Mouse (Mus musculus) hindbrain, embryonic 16.5 days (tissue): ENCODE results near the gene Rdh16. TPM values are rescaled to one million over a fixed set of nuclear protein-coding genes. Genes with fewer than 3 reads are reported as not detected.

Experiments used
- ATAC-seq: fragments of 200-750 bp; cut with Nextera tagmentation; 2 replicates; pipeline ENCODE4 v1.8.0; 2017; ENCODE audit warnings: moderate TSS enrichment, moderate library complexity
- H3K27ac ChIP-seq: fragments of 300-500 bp; sonication (generic); 2 replicates; pipeline ENCODE4 v1.5.1; 2014; ENCODE audit warnings: low read depth, mild to moderate bottlenecking, control low read depth, low read length, moderate library complexity
- H3K27me3 ChIP-seq: fragments of 300-500 bp; sonication (generic); replicated peaks from 2 replicates; pipeline ENCODE4 v1.6.1; 2014; ENCODE audit warnings: low read length; ENCODE audit not compliant: control insufficient read depth, insufficient read depth
- H3K36me3 ChIP-seq: fragments of 300-500 bp; sonication (generic); 2 replicates; pipeline ENCODE4 v1.6.1; 2014; ENCODE audit warnings: mild to moderate bottlenecking, low read length, moderate library complexity, mixed read lengths; ENCODE audit not compliant: control insufficient read depth, insufficient read depth
- H3K4me1 ChIP-seq: fragments of 300-500 bp; sonication (generic); 2 replicates; pipeline ENCODE4 v1.6.1; 2014; ENCODE audit warnings: low read depth, low read length; ENCODE audit not compliant: control insufficient read depth, insufficient read depth
- H3K4me2 ChIP-seq: fragments of 300-500 bp; sonication (generic); 2 replicates; pipeline ENCODE4 v1.6.1; 2014; ENCODE audit warnings: mild to moderate bottlenecking, low read length, control low read depth, moderate library complexity
- H3K4me3 ChIP-seq: fragments of 300-500 bp; sonication (generic); 2 replicates; pipeline ENCODE4 v1.5.1; 2014; ENCODE audit warnings: mild to moderate bottlenecking, low read length, control low read depth, moderate library complexity
- H3K9ac ChIP-seq: fragments of 300-500 bp; sonication (generic); 2 replicates; pipeline ENCODE4 v1.6.1; 2014; ENCODE audit warnings: low read depth, mild to moderate bottlenecking, control low read depth, low read length, moderate library complexity
- H3K9me3 ChIP-seq: fragments of 300-500 bp; sonication (generic); 2 replicates; pipeline ENCODE4 v1.6.1; 2014; ENCODE audit warnings: mild to moderate bottlenecking, low read length, moderate library complexity; ENCODE audit not compliant: control insufficient read depth
- WGBS: fragments of 180-500 bp; shearing (Covaris S2); extraction: QIAGEN DNeasy Blood & Tissue Kit; methylation state at CpG from one replicate; pipeline ENCODE4 v1.1.7; 2014; 5-methylcytosine and 5-hydroxymethylcytosine counted together
- polyA plus RNA-seq: library from polyadenylated mRNA; unstranded; fragments of >200 nt; fragmentation: Nextera tagmentation; extraction: Ambion mirVana; gene quantifications from 2 replicates; pipeline ENCODE4 v1.2.1, GENCODE M21; 2015

Rdh16 gene
- polyA plus RNA-seq, 1 experiment from 2014 or later, result not detected

GRCm38 (mm10) chr10:127848089-127848488, 47.1 kb downstream of the Rdh16 start:
- Histone ChIP-seq H3K4me3 (no peak overlapping the region), H3K27ac (no peak overlapping the region), H3K36me3 (no peaks in the 10 kb centered on the region), H3K4me2 (no peak overlapping the region), H3K9me3 (no peaks in the 10 kb centered on the region), H3K4me1 (no peaks in the 10 kb centered on the region), H3K9ac (no peak overlapping the region), H3K27me3 (no peaks in the 10 kb centered on the region)
- no peak for ATAC-seq
- WGBS, result 100% methylated on average over 1 of the region's 1 CpGs

DNA sequence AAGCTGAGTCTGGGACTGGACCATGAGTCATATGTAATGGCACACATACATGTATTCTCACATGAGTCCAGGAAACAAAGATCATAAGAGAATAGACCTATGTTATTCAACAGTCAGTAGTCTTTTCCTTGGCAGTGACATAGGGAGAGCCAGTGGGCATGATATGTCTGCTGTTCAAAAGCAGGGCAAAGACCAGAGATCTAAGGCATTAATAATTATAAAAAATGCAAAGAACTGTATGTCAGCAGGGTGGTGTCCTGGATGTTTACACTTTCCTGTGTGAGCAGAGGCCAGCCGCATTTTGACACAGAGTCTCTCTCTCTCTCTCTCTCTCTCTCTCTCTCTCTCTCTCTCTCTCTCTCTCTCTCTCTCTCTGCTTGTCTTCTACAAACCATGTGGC, 48.7 kb downstream of the Rdh16 start, which contains the start of gene Rdh19:
Rdh19 (plus strand) TSS at position 301 of the 400 bp plus-strand sequence.
- Histone ChIP-seq H3K9ac (no peak within 1 kb of the TSS), H3K36me3 (no peaks in the 10 kb centered on the region), H3K4me2 (no peak within 1 kb of the TSS), H3K4me1 (no peaks in the 10 kb centered on the region), H3K27ac (no peak within 1 kb of the TSS), H3K27me3 (no peaks in the 10 kb centered on the region), H3K9me3 (no peaks in the 10 kb centered on the region), H3K4me3 (no peak within 1 kb of the TSS)
- WGBS, result 86% methylated on average over 1 of the region's 1 CpGs
- ATAC-seq, result no peak

DNA sequence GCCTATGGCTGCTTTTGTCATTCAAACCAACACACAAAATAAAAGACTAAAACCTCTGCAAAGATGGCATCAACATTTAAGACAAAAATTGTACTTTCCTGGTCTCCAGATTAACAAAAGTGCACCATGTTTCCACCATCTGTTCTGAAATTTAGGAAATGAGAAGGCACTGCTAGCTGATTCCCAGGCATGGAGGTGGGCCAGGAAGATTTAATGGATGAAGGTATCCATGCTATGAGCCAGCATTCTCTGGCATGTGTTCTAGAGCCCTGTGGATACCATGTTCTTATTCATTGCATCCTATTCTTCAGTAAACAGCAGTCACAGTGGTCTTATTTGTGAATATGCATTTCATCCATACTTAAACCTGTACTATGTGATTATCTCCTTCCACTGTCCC, 55.4 kb downstream of the Rdh16 start:
- Histone ChIP-seq H3K4me2 (no peak overlapping the region), H3K9me3 (no peaks in the 10 kb centered on the region), H3K4me1 (no peaks in the 10 kb centered on the region), H3K36me3 (no peaks in the 10 kb centered on the region), H3K27ac (no peak overlapping the region), H3K4me3 (no peak overlapping the region), H3K9ac (no peak overlapping the region), H3K27me3 (no peaks in the 10 kb centered on the region)
- ATAC-seq, result no peak

DNA sequence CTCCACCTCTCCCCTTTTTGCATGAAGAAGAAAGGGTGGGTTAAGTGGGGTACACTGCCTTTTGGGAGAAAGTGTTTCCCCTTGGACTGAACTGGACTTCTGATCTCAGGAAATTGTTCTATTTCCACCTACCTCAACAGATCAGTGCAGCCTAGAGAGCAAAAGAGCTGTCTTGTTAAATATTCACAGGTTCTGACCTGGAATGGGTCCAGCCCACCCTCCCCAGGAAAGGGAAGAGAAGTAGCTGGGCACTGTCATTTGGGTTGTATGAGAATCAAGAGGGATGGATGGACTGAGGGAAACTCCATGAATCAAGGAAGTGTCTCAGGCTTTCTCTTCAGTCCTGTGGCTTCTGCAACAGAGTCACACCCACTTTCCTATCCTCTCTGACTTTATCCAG, 64.0 kb downstream of the Rdh16 start:
- Histone ChIP-seq H3K36me3 (no peaks in the 10 kb centered on the region), H3K27me3 (no peaks in the 10 kb centered on the region), H3K9me3 (no peaks in the 10 kb centered on the region), H3K4me1 (no peaks in the 10 kb centered on the region), H3K4me2 (no peak overlapping the region), H3K4me3 (no peak overlapping the region), H3K27ac (no peak overlapping the region), H3K9ac (no peak overlapping the region)
- no peak for ATAC-seq

DNA sequence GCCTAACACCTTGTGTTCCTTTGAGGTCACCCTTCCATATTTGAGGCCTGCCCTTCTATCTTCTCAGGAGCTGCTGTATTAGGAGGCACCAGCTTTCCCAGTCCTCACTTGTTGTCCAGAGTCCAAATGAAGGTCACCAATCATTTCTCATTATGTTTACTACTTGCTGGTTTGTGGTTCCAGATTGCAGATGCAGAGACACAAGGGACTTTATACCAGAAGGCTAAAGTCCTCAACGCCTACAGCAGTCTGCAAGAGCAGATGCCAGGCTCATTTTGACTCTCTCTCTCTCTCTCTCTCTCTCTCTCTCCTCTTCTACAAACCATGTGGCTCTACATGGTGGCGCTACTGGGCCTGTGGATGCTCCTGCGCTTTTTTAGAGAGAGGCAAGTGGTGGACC, 65.3 kb downstream of the Rdh16 start, which contains the start of gene Rdh16f2:
Rdh16f2 (plus strand) TSS at position 243 of the 400 bp plus-strand sequence.
- WGBS, result 96% methylated on average over 3 of the region's 3 CpGs

GRCm38 (mm10) chr10:127872484-127872883, 71.5 kb downstream of the Rdh16 start:
- H3K27ac ChIP-seq, result no peak overlapping the region
- 72% methylated on average over 4 of the region's 4 CpGs for WGBS
- no peaks in the 10 kb centered on the region for H3K4me1 ChIP-seq
- H3K4me3 ChIP-seq, result no peak overlapping the region
- H3K9ac ChIP-seq, result no peak overlapping the region
- no peak overlapping the region for H3K4me2 ChIP-seq
- no peaks in the 10 kb centered on the region for H3K27me3 ChIP-seq
- H3K36me3 ChIP-seq, result no peaks in the 10 kb centered on the region
- H3K9me3 ChIP-seq, result no peaks in the 10 kb centered on the region; the same call in 1 of the 2 replicates
- ATAC-seq, result no peak

More for the DNA sequence above, 65.3 kb downstream of the Rdh16 start, which contains the start of gene Rdh16f2:
- no peak within 1 kb of the TSS for H3K4me2 ChIP-seq
- H3K9me3 ChIP-seq, result no peaks in the 10 kb centered on the region; the same call in 1 of the 2 replicates
- no peak within 1 kb of the TSS for H3K9ac ChIP-seq
- no peaks in the 10 kb centered on the region for H3K4me1 ChIP-seq
- H3K27ac ChIP-seq, result no peak within 1 kb of the TSS
- no peaks in the 10 kb centered on the region for H3K27me3 ChIP-seq
- H3K36me3 ChIP-seq, result no peaks in the 10 kb centered on the region
- no peak for ATAC-seq
- no peak within 1 kb of the TSS for H3K4me3 ChIP-seq

DNA sequence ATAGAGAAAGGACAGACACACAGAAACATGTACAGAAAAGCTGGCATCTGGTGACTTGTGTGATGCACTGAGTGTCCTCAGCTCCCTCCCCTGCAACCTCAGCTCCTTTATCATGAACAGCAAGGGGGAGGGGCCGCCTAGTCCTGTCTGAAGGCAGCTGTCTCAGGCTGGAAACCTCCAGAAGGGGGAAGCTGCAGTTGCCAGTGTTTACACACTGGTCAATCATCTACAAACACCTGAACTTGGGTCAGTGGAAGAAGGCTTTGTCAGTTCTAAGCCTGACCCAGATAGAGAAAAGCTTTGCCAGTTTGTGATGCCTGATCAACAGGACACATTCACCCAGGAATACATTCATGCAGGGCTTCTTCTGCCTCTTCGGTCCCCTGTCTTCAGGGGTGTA, 76.7 kb downstream of the Rdh16 start:
- H3K4me3 ChIP-seq, result no peak overlapping the region
- H3K27ac ChIP-seq, result no peak overlapping the region
- WGBS, result 54% methylated on average over 2 of the region's 2 CpGs
- H3K9me3 ChIP-seq, result no peaks in the 10 kb centered on the region
- no peaks in the 10 kb centered on the region for H3K4me1 ChIP-seq
- H3K9ac ChIP-seq, result no peak overlapping the region
- H3K27me3 ChIP-seq, result no peaks in the 10 kb centered on the region
- no peak overlapping the region for H3K4me2 ChIP-seq
- H3K36me3 ChIP-seq, result no peaks in the 10 kb centered on the region
- ATAC-seq, result no peak

GRCm38 (mm10) chr10:127878262-127879057, 77.5 kb downstream of the Rdh16 start:
- H3K9ac ChIP-seq, result no peak overlapping the region
- no peaks in the 10 kb centered on the region for H3K36me3 ChIP-seq
- H3K9me3 ChIP-seq, result no peaks in the 10 kb centered on the region
- no peaks in the 10 kb centered on the region for H3K4me1 ChIP-seq
- 77% methylated on average over 3 of the region's 3 CpGs for WGBS
- no peak overlapping the region for H3K4me2 ChIP-seq
- H3K4me3 ChIP-seq, result no peak overlapping the region
- no peaks in the 10 kb centered on the region for H3K27me3 ChIP-seq
- H3K27ac ChIP-seq, result no peak overlapping the region
- ATAC-seq, result no peak

DNA sequence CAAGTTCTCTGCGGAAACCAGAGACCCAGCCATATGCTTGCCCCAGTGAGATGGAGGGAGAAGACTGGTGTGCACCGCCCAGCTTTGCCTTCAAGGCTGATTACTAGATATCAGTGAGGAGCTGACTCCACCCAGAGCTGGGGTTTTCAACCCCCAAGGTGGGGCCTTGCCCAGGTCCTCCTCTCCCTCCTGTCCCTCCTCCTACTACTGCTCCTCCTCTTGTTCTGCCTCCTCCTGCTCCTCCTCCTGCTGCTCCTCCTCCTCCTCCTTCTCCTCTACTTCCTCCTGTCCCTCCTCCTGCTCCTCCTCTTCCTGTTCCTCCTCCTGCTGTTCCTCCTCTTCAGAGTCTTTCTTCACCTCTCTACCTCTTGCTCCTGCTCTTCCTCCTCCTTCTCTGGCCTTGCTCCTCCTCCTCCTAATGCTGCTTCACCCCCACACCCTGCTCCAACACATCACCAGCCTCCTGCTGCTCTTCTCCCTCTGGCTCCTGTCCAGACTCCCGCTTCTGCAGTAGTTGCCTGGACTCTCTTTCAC, 78.3 kb downstream of the Rdh16 start:
- WGBS, result 83% methylated on average over 3 of the region's 3 CpGs
- ATAC-seq, result no peak
- H3K4me3 ChIP-seq, result no peak overlapping the region

More for the DNA sequence above, 78.3 kb downstream of the Rdh16 start:
- H3K4me1 ChIP-seq, result no peaks in the 10 kb centered on the region
- no peaks in the 10 kb centered on the region for H3K9me3 ChIP-seq
- no peaks in the 10 kb centered on the region for H3K27me3 ChIP-seq
- H3K9ac ChIP-seq, result no peak overlapping the region
- H3K27ac ChIP-seq, result no peak overlapping the region
- no peak overlapping the region for H3K4me2 ChIP-seq
- no peaks in the 10 kb centered on the region for H3K36me3 ChIP-seq
